Mouse (Mus musculus) forebrain, embryonic 16.5 days (tissue): ENCODE measurements around the gene Apex2. TPM values are rescaled to one million over a fixed set of nuclear protein-coding genes. Genes with fewer than 3 reads are reported as not detected.
A peak's percentile ranks its signal among the peaks of the same experiment; 100 is the strongest.

ENCODE experiments used
- ATAC-seq: fragments of 200-750 bp; cut with Nextera tagmentation; 2 replicates; pipeline ENCODE4 v1.8.0; 2017; ENCODE audit warnings: mild to moderate bottlenecking, moderate library complexity
- H3K27ac ChIP-seq: fragments of 300-500 bp; sonication (generic); 2 replicates; pipeline ENCODE4 v1.5.1; 2014; ENCODE audit warnings: low read length, control low read depth
- H3K27me3 ChIP-seq: fragments of 300-500 bp; sonication (generic); replicated peaks from 2 replicates; pipeline ENCODE4 v1.6.1; 2014; ENCODE audit warnings: low read length; ENCODE audit not compliant: control insufficient read depth, insufficient read depth
- H3K36me3 ChIP-seq: fragments of 300-500 bp; sonication (generic); 2 replicates; pipeline ENCODE4 v1.6.1; 2014; ENCODE audit not compliant: control insufficient read depth, insufficient read depth
- H3K4me1 ChIP-seq: fragments of 300-500 bp; sonication (generic); replicated peaks from 2 replicates; pipeline ENCODE4 v1.6.1; 2014; ENCODE audit warnings: low read length; ENCODE audit not compliant: control insufficient read depth, insufficient read depth
- H3K4me2 ChIP-seq: fragments of 300-500 bp; sonication (generic); 2 replicates; pipeline ENCODE4 v1.6.1; 2014; ENCODE audit warnings: mild to moderate bottlenecking, low read length, control low read depth
- H3K4me3 ChIP-seq: fragments of 300-500 bp; sonication (generic); replicated peaks from 2 replicates; pipeline ENCODE4 v1.5.1; 2014; ENCODE audit warnings: mild to moderate bottlenecking, low read length, control low read depth
- H3K9ac ChIP-seq: fragments of 300-500 bp; sonication (generic); replicated peaks from 2 replicates; pipeline ENCODE4 v1.6.1; 2014; ENCODE audit warnings: low read depth, low read length, control low read depth
- H3K9me3 ChIP-seq: fragments of 300-500 bp; sonication (generic); 2 replicates; pipeline ENCODE4 v1.6.1; 2016; ENCODE audit warnings: low read length; ENCODE audit not compliant: control insufficient read depth
- WGBS: fragments of 180-500 bp; shearing (Covaris S2); extraction: QIAGEN DNeasy Blood & Tissue Kit; methylation state at CpG from one replicate; pipeline ENCODE4 v1.1.7; 2014; 5-methylcytosine and 5-hydroxymethylcytosine counted together
- polyA plus RNA-seq: library from polyadenylated mRNA; unstranded; fragments of >200 nt; fragmentation: Nextera tagmentation; extraction: Ambion mirVana; gene quantifications from 2 replicates; pipeline ENCODE4 v1.2.1, GENCODE M21; 2015

Gene Apex2
- 20.5 and 25.4 TPM in 2 replicates for polyA plus RNA-seq

DNA sequence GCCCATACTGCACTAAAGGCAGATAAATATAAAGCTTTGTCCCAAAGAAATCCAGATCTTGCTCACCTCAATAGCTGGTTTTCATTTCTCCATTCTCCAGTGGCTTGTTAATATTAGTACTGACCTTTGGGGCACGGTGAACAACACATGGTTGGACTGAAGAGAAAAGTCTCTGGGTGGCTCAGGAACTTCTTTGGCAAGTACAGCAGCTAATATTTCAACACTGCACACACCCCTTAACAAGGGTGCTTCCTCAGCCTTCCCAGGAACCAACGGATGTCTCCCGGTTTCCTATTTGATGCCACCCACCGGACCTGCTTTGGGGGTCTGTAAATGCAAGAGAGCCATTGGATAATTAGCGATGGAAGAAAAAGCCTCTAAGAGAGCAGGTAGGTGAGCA is at the start of gene Apex2:
Apex2 (minus strand) TSS at position 173 of the 400 bp plus-strand sequence.
- Histone ChIP-seq H3K36me3 (no peaks in the 10 kb centered on the region), H3K9ac (no peak within 1 kb of the TSS), H3K4me2 (no peak within 1 kb of the TSS), H3K27me3 (no peaks in the 10 kb centered on the region), H3K9me3 (no peaks in the 10 kb centered on the region), H3K27ac (no peak within 1 kb of the TSS), H3K4me3 (peak within 1 kb of the TSS; percentile 53; the same call in 1 of the 2 replicates), H3K4me1 (no peaks in the 10 kb centered on the region)
- 78% methylated on average over 5 of the region's 5 CpGs for WGBS
- no peak for ATAC-seq

- no peak for ATAC-seq
- Histone ChIP-seq H3K9ac (no peak overlapping the region), H3K4me2 (no peak overlapping the region), H3K27me3 (no peaks in the 10 kb centered on the region; the same call in 1 of the 2 replicates), H3K36me3 (no peaks in the 10 kb centered on the region), H3K27ac (no peak overlapping the region), H3K9me3 (no peaks in the 10 kb centered on the region), H3K4me1 (no peaks in the 10 kb centered on the region), H3K4me3 (no peak overlapping the region)
- 61% methylated on average over 1 of the region's 1 CpGs for WGBS
Observed at GRCm38 (mm10) chrX:150636421-150636820, 46.8 kb upstream of the Apex2 start.

- no peaks in the 10 kb centered on the region for H3K9me3 ChIP-seq
- H3K27ac ChIP-seq = no peak overlapping the region
- no peak overlapping the region for H3K9ac ChIP-seq
- no peaks in the 10 kb centered on the region for H3K4me1 ChIP-seq
- WGBS = 78% methylated on average over 2 of the region's 2 CpGs
- H3K36me3 ChIP-seq = no peaks in the 10 kb centered on the region
- no peak overlapping the region for H3K4me2 ChIP-seq
- no peak for ATAC-seq
- H3K4me3 ChIP-seq = no peak overlapping the region
- H3K27me3 ChIP-seq = no peaks in the 10 kb centered on the region
Observed at GRCm38 (mm10) chrX:150598882-150599281, 9.2 kb upstream of the Apex2 start.

DNA sequence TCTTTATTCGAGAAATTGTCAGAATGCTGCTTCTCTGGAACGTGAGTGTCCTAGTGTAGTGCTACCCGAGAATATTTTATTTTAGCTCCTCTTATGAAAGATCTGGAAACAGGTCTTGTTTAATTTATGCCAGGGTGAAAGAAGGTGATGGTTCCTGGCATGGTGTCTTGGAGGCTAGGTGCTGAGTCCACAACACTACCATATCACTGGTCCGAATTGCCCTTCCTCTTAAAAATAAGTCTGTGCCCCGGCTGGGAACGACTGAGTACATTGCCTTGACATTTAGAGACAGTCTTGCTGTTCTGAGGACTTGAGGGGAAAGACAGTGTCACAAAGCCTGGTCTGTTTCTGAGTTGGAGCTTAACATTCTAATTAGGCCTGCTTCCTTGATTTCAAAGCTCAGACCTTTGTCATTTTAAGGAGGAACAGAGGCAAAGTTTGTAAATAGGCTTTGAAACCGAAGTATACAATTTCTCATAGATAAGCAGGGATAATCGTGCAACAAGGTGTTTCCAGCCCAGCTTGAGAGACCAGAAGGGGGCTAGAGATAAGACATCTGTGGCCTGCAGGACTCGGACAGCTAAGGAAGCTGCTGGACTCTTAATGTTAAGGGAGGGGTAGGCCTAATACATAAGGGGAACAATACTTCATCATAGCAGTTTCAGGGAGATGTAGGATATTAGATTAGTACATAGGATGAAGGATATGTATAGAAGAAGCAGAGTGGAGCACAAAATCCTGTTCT is 5.5 kb upstream of the Apex2 start:
- Histone ChIP-seq H3K4me1 (no peaks in the 10 kb centered on the region), H3K27ac (no peak overlapping the region), H3K27me3 (no peaks in the 10 kb centered on the region), H3K4me3 (no peak overlapping the region), H3K36me3 (no peaks in the 10 kb centered on the region), H3K4me2 (no peak overlapping the region), H3K9ac (no peak overlapping the region), H3K9me3 (no peaks in the 10 kb centered on the region)
- no peak for ATAC-seq
- WGBS = 77% methylated on average over 9 of the region's 9 CpGs

DNA sequence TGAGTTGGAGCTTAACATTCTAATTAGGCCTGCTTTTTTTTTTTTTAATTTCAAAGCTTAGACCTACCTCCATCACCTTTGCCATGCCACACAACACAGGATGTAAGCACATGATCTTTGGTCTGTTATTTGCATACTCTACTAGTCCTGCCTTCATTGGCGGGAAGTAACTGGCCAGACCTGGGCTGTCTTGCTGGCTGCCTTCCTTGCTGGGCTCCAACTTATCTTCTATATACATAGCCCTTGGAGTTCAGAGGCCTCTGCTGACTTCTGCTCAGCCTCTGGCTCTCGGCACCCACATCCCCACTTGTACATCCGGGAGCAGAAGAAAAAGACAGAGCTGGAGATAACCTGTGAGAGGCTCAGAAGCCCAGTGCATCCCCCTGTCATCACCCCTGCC is 4.5 kb upstream of the Apex2 start:
- Histone ChIP-seq H3K9ac (no peak overlapping the region), H3K36me3 (no peaks in the 10 kb centered on the region), H3K9me3 (no peaks in the 10 kb centered on the region), H3K27ac (no peak overlapping the region), H3K4me1 (no peaks in the 10 kb centered on the region), H3K4me2 (no peak overlapping the region), H3K4me3 (no peak overlapping the region), H3K27me3 (no peaks in the 10 kb centered on the region)
- 94% methylated on average over 3 of the region's 3 CpGs for WGBS
- ATAC-seq = no peak

DNA sequence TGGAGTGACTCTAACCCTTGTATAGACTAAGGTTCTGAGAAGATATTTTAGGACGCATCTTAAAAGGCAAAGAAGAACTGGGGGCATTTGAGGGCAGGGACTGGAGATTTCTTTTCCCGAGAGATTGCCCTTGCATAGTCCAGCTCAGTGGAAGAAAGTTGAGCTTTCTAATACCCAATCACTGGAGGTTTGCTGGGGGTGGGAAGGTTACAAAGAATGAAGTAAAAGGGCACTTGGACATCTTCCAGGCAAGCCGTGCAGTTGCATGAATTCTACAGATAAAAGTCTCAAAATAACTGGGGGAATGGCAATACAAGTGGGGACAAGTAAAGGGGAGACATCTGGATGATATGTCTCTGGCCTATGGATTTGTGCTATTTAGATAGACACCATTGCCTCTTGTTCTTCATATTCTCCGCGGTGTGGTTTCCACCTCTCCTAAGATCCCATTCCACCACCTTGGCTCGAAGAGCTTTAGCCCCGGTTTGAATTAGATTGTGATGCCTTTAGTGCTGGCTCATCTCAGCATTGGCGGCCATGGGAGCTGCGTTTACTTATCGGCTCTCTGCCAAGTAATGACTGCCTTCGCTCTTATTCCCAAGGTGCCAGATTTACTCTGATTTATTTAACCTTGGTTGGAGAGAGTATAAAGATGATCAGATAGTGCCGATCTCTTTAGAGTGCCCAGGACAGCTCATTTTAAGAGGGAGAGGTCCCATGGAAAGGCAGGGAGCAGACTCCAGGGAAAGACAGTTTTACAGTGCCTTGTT is 3.8 kb upstream of the Apex2 start:
- Histone ChIP-seq H3K27me3 (no peaks in the 10 kb centered on the region), H3K27ac (no peak overlapping the region), H3K36me3 (no peaks in the 10 kb centered on the region), H3K9me3 (no peaks in the 10 kb centered on the region), H3K4me2 (no peak overlapping the region), H3K4me1 (no peaks in the 10 kb centered on the region), H3K9ac (no peak overlapping the region), H3K4me3 (no peak overlapping the region)
- no peak for ATAC-seq
- 92% methylated on average over 12 of the region's 12 CpGs for WGBS

DNA sequence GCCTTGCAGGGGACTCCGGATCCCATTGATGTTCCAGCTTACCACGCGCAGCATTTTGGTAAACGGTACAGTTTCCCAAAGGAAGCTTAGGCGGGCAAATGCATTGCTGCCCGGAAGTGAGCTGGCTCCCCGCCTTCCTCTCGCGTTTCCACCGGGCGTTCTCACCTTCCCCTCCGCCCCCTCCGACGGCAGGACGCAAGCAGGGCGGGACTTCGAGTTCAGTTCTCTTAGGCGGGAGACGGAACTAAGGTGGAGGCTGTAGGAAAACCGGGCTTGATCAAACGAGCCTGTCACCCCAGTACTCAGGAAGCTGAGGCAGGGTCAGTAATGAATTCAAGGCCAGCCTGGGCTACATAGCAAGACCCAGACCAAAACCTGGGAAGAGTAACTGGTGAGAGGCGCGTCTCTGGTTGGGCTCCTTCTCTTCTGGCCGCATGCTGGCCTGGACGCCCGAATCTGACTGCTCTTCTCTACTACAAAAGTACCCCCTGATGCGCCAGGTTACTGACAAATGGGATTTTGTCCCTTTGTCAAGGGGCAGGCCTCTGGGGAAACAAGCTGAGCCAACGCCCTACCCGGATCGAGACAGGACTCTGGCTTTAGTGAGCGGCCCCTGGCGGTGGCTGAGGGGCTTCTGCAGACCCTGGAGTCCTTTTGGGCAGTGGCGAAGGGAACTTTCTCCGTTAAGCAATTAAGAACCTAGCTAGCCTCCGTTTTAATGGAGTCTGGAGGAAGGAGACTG is 1.5 kb downstream of the Apex2 start, which contains the start of gene Pfkfb1:
Pfkfb1 (plus strand) TSS at position 207 of the 742 bp plus-strand sequence.
- Histone ChIP-seq H3K9ac (peak within 1 kb of the TSS; percentile 69), H3K36me3 (no peaks in the 10 kb centered on the region), H3K4me3 (peak within 1 kb of the TSS; percentile 53), H3K4me2 (peak within 1 kb of the TSS; percentile 62), H3K9me3 (no peaks in the 10 kb centered on the region), H3K4me1 (no peaks in the 10 kb centered on the region), H3K27me3 (no peaks in the 10 kb centered on the region), H3K27ac (peak within 1 kb of the TSS; percentile 76)
- ATAC-seq = peak; percentile 95
- WGBS = 19% methylated on average over 35 of the region's 35 CpGs

- WGBS = 94% methylated on average over 8 of the region's 8 CpGs
- Histone ChIP-seq H3K4me3 (no peak overlapping the region), H3K9ac (no peak overlapping the region), H3K27me3 (no peaks in the 10 kb centered on the region), H3K27ac (no peak overlapping the region), H3K36me3 (peaks cover 6% of the 10 kb centered on the region; the same call in 1 of the 2 replicates), H3K4me2 (no peak overlapping the region), H3K9me3 (no peaks in the 10 kb centered on the region), H3K4me1 (no peaks in the 10 kb centered on the region)
- ATAC-seq = no peak
Observed at GRCm38 (mm10) chrX:150585116-150585515, 4.6 kb downstream of the Apex2 start.

DNA sequence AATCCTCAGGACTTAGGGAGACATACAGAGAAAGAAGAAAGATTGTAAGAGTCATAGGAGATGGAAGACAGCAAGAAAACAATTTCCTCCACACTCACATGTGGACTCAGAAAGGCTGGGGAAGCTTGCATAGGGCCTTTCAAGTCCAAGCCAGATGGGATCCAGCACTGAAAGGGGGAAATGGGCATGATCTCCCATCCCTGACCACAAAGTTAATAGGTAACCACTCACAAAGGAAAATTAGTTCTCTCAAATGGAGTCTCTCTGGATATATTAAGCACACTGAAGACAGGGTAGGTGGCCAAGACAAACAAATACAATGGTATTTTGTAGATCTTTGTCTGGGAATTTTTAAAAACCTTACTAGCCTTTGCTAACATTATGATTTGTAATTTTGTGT is 7.7 kb downstream of the Apex2 start:
- Histone ChIP-seq H3K4me1 (no peaks in the 10 kb centered on the region), H3K27me3 (no peaks in the 10 kb centered on the region), H3K4me2 (no peak overlapping the region), H3K27ac (no peak overlapping the region), H3K4me3 (no peak overlapping the region), H3K9ac (no peak overlapping the region), H3K36me3 (peaks cover 6% of the 10 kb centered on the region; the same call in 1 of the 2 replicates), H3K9me3 (no peaks in the 10 kb centered on the region)
- ATAC-seq = no peak
